In genomic region chr4:43499407-43500333, GRCm38 (mm10) we compare ENCODE assay signal across 7 mouse cellular contexts. TPM values are rescaled to one million over a fixed set of nuclear protein-coding genes. Genes with fewer than 3 reads are reported as not detected.
DNase-seq lines count a peak whose midpoint lies in the region; TF ChIP-seq lines count a peak whose summit lies in the region.

TSS of gene Arhgef39 (minus strand) at chr4:43499695.

- peak within 1 kb of the TSS; percentile 92 for H3K27ac ChIP-seq in midbrain, embryonic 10.5 days (replicated peaks)
- H3K27ac ChIP-seq in small intestine, adult 2 months (ENCODE audit: insufficient read depth, low read depth, low read length) = peak within 1 kb of the TSS; percentile 80

- H3K27me3 ChIP-seq in midbrain, embryonic 10.5 days (ENCODE audit: low read depth, poor library complexity, severe bottlenecking) = peaks cover 50% of the 10 kb centered on the region
- H3K27me3 ChIP-seq in small intestine, adult 2 months (ENCODE audit: control insufficient read depth, insufficient read depth, low read length) = no peaks in the 10 kb centered on the region

- DNase-seq in adrenal gland, adult 18-20 months (ENCODE audit: low spot score in 2 of 2) = peak; percentile 78 to 83
- peak; percentile 61 to 75 for DNase-seq in cerebellum, postnatal 4 days (ENCODE audit: low spot score in 2 of 2)
- DNase-seq in gastrocnemius, postnatal 10 days = peak; percentile 85
- peak; percentile 86 for DNase-seq in induced T-regulatory cell, adult 2 months (ENCODE audit: low read depth)
- peak; percentile 82 for DNase-seq in left cerebral cortex, postnatal 4 days
- peak; percentile 87 for DNase-seq in midbrain, embryonic 10.5 days (ENCODE audit: low spot score)

- H3K4me3 ChIP-seq in midbrain, embryonic 10.5 days = peak within 1 kb of the TSS; percentile 72
- peak within 1 kb of the TSS; percentile 67 for H3K4me3 ChIP-seq in small intestine, adult 2 months (ENCODE audit: low read depth, low read length)

- intact Hi-C loops in left cerebral cortex, postnatal 4 days (cut with DNase I) = no loop called here

- TF ChIP-seq CTCF in small intestine, adult 2 months (IDR thresholded peaks at IDR 0.05; ENCODE audit: extremely low read depth, insufficient read length, insufficient replicate concordance, low read depth, low read length) = 0 out of 2 replicates have a peak, but pooled peaks have one; percentile 2

- peak; percentile 42; the same call in 1 of the 2 replicates for TF ChIP-seq POLR2A in small intestine, adult 2 months (IDR thresholded peaks at IDR 0.05; ENCODE audit: low read depth, low read length)

- peaks cover 54% of the 10 kb centered on the region for H3K4me1 ChIP-seq in midbrain, embryonic 10.5 days
- peaks cover 22% of the 10 kb centered on the region for H3K4me1 ChIP-seq in small intestine, adult 2 months (ENCODE audit: control insufficient read depth, insufficient read depth, insufficient read length, low read length)

- WGBS in midbrain, embryonic 10.5 days = 8% methylated on average over 50 of the region's 50 CpGs
- WGBS in small intestine, adult 2 months = 4% methylated on average over 50 of the region's 50 CpGs

- peaks cover 27% of the 10 kb centered on the region for H3K36me3 ChIP-seq in midbrain, embryonic 10.5 days
- H3K36me3 ChIP-seq in small intestine, adult 2 months (ENCODE audit: control insufficient read depth, insufficient read depth, low read length) = peaks cover 8% of the 10 kb centered on the region; the same call in 1 of the 2 replicates

- H3K9me3 ChIP-seq in midbrain, embryonic 10.5 days (replicated peaks) = no peaks in the 10 kb centered on the region

RNA-seq across cellular contexts. Expression of gene Arhgef39, which starts in this region (rescaled TPM):
- total RNA-seq in adrenal gland, adult 18-20 months (2021) = 1 to 10 TPM; 1.1 to 1.9 TPM
- total RNA-seq in gastrocnemius, postnatal 10 days (2021) = 1 to 10 TPM; 2.8 to 3.8 TPM
- 1 to 10 TPM; 3.6 to 3.8 TPM for total RNA-seq in left cerebral cortex, postnatal 4 days (2021)
- 48.5 and 52.8 TPM in 2 replicates for polyA plus RNA-seq in midbrain, embryonic 10.5 days (2016; fragmentation: Nextera tagmentation; extraction: Ambion mirVana)
- 21.6 and 38.3 TPM in 2 replicates for polyA plus RNA-seq in small intestine, adult 2 months (2012; rRNA removed)

Comparison
In these comparisons a context has a peak if more than half of its experiments do, and no peak if none do; other contexts are left out.
1. Peak in every context shown above with its lines: DNase-seq, H3K4me3 ChIP-seq and H3K27ac ChIP-seq.